Mouse (Mus musculus) stomach, postnatal 0 days (tissue): Measurements from ENCODE around the gene A030014E15Rik.

Experiments used
- CTCF ChIP-seq: IDR thresholded peaks from 2 replicates; pipeline ENCODE4 v1.5.1; 2016; ENCODE audit warnings: antibody characterized with exemption, low read depth, mild to moderate bottlenecking, moderate library complexity
- EP300 ChIP-seq: optimal IDR thresholded peaks from 2 replicates; pipeline ENCODE3; 2016; ENCODE audit warnings: antibody characterized with exemption

GRCm38 (mm10) chr1:82973901-82974300 lies 49.2 kb downstream of the A030014E15Rik start:
- no peak for TF ChIP-seq EP300
- no peak for TF ChIP-seq CTCF
